Mouse (Mus musculus) heart, adult 2 months (tissue): ENCODE data around the gene C1qc.

Experiments
- CTCF ChIP-seq: fragments of 200-600 bp; IDR thresholded peaks from 2 replicates; pipeline ENCODE4 v1.8.1; 2022; ENCODE audit warnings: antibody characterized with exemption, mild to moderate bottlenecking, moderate library complexity
- EP300 ChIP-seq: fragments of 200-500 bp; IDR thresholded peaks from 2 replicates; pipeline ENCODE4 v1.6.1; 2011; ENCODE audit warnings: low read depth, low read length, control low read depth; ENCODE audit not compliant: insufficient read depth
- POLR2A ChIP-seq: fragments of 200-500 bp; IDR thresholded peaks from 2 replicates; pipeline ENCODE4 v1.6.1; 2011; ENCODE audit warnings: mild to moderate bottlenecking, low read depth, low read length, control low read depth; ENCODE audit not compliant: insufficient read depth

GRCm38 (mm10) chr4:136889981-136890380 lies 2.9 kb downstream of the C1qc start:
- no peak for TF ChIP-seq CTCF
- TF ChIP-seq POLR2A, result no peak
- TF ChIP-seq EP300, result no peak
